Mouse (Mus musculus): ENCODE results near the gene Dok3.

GRCm38 (mm10) chr13:55513111-55513748, 15.9 kb downstream of the Dok3 start, which contains the start of gene Pdlim7:
- TF ChIP-seq CTCF (IDR thresholded peaks at IDR 0.05; ENCODE audit: low read depth) = peak; percentile 94
- TF ChIP-seq EP300 (IDR thresholded peaks at IDR 0.05; ENCODE audit: low read depth) = no peak

Measured in liver, postnatal 0 days (tissue).